Mouse (Mus musculus) lung, embryonic 15.5 days (tissue): ENCODE measurements at regions not wholly inside any gene's neighbourhood (a gene's known extent, or its start where the extent isn't known, plus 50 kb on each side); places are given as distances from the start of the nearest gene placed in this dataset.
A peak's percentile ranks its signal among the peaks of the same experiment; 100 is the strongest.
"Not testable (repeated sequence)": the region's sequence is repeated elsewhere in the genome, so short reads cannot be mapped to it uniquely, and the experiment has no call there.

Experiments
- ATAC-seq: fragments of 200-750 bp; cut with Nextera tagmentation; 2 replicates; pipeline ENCODE4 v1.8.0; 2017; ENCODE audit warnings: moderate number of reproducible peaks, borderline replicate concordance; ENCODE audit not compliant: low FRiP score, low TSS enrichment; ENCODE audit errors: extremely low read depth
- H3K27ac ChIP-seq: fragments of 300-500 bp; sonication (generic); 2 replicates; pipeline ENCODE4 v1.5.1; 2015; ENCODE audit warnings: moderate library complexity, mild to moderate bottlenecking, inconsistent platforms
- H3K27me3 ChIP-seq: fragments of 300-500 bp; sonication (generic); 2 replicates; pipeline ENCODE4 v1.6.1; 2015; ENCODE audit warnings: inconsistent platforms
- H3K36me3 ChIP-seq: fragments of 300-500 bp; sonication (generic); 2 replicates; pipeline ENCODE4 v1.6.1; 2015; ENCODE audit warnings: inconsistent platforms
- H3K4me1 ChIP-seq: fragments of 300-500 bp; sonication (generic); 2 replicates; pipeline ENCODE4 v1.6.1; 2015; ENCODE audit warnings: inconsistent platforms
- H3K4me2 ChIP-seq: fragments of 300-500 bp; sonication (generic); 2 replicates; pipeline ENCODE4 v1.6.1; 2015; ENCODE audit warnings: inconsistent platforms, mild to moderate bottlenecking, moderate library complexity
- H3K4me3 ChIP-seq: fragments of 300-500 bp; sonication (generic); 2 replicates; pipeline ENCODE4 v1.5.1; 2015; ENCODE audit warnings: mild to moderate bottlenecking, inconsistent platforms
- H3K9ac ChIP-seq: fragments of 300-500 bp; sonication (generic); 2 replicates; pipeline ENCODE4 v1.6.1; 2015; ENCODE audit warnings: inconsistent platforms
- H3K9me3 ChIP-seq: fragments of 300-500 bp; sonication (generic); 2 replicates; pipeline ENCODE4 v1.6.1; 2016; ENCODE audit warnings: inconsistent platforms
- WGBS: fragments of 180-500 bp; shearing (Covaris S2); methylation state at CpG from one replicate; pipeline ENCODE4 v1.1.7; 2015; 5-methylcytosine and 5-hydroxymethylcytosine counted together

DNA sequence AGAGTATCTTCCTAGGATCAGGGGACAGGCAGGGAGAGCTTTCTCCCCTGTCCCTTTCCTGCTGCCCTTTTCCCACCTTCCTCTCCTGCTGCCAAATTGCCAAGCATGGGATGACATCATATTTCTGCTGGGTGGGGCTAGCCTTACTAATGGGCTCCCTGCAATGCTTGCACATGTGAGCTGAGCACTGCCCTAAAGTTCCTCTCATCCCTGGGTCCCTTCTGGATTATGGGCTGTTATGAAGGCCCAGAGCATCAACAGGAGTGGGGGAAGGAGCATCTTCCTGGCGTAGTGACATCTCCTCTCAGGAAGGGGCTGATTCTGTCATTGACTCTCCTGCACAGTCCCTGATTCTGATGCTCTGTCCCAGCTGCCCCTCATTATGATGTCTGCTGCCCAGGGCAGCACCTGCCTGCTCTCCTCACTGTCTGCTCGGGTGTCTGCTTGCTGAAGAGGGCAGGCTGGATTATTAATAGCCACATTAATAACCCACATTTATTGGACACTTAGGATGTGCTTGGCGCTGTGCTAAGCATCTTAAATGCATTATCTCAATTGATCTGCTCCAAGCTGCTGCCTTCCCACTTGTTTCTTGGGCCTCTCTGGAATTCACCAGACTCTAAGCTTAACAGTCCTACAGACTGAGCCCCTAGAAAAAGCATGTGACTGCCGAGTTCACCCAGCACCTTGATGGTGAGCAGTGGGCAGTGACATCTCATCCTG is 219.1 kb downstream of the Tpra1 start:
- Histone ChIP-seq H3K36me3 (no peaks in the 10 kb centered on the region), H3K4me1 (no peaks in the 10 kb centered on the region), H3K4me2 (no peak overlapping the region), H3K9me3 (no peaks in the 10 kb centered on the region), H3K9ac (no peak overlapping the region), H3K4me3 (no peak overlapping the region), H3K27ac (no peak overlapping the region), H3K27me3 (no peaks in the 10 kb centered on the region; the same call in 1 of the 2 replicates)
- WGBS, result 60% methylated on average over 4 of the region's 4 CpGs
- no peak for ATAC-seq

- Histone ChIP-seq H3K4me2 (no peak overlapping the region), H3K9me3 (no peaks in the 10 kb centered on the region), H3K36me3 (no peaks in the 10 kb centered on the region), H3K4me3 (no peak overlapping the region), H3K27ac (no peak overlapping the region), H3K9ac (no peak overlapping the region), H3K4me1 (no peaks in the 10 kb centered on the region), H3K27me3 (no peaks in the 10 kb centered on the region; the same call in 1 of the 2 replicates)
- no peak for ATAC-seq
- WGBS, result 78% methylated on average over 3 of the region's 3 CpGs
Observed at GRCm38 (mm10) chr6:89121746-89122070, 219.7 kb downstream of the Tpra1 start.

DNA sequence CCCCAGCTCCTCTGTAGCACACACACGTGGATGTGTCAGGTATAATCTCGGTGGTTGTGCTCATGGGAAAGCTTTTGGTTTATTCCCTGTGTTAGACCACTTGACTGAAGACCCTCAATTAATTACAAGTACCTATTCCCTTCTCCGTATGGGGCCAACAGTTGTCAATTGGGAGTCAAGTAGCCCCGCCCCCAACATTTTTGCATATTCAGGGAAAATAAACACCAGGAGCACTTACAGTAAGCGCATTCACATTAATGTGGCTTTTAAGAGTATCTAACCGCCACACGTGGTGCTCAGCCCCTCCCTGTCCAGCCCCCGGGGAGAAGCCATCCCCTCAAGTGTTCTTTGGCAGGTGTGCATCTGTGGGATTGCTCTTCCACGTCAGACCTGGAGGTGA is 223.9 kb downstream of the Tpra1 start:
- no peak overlapping the region for H3K27ac ChIP-seq
- WGBS, result 43% methylated on average over 9 of the region's 9 CpGs
- no peak for ATAC-seq

DNA sequence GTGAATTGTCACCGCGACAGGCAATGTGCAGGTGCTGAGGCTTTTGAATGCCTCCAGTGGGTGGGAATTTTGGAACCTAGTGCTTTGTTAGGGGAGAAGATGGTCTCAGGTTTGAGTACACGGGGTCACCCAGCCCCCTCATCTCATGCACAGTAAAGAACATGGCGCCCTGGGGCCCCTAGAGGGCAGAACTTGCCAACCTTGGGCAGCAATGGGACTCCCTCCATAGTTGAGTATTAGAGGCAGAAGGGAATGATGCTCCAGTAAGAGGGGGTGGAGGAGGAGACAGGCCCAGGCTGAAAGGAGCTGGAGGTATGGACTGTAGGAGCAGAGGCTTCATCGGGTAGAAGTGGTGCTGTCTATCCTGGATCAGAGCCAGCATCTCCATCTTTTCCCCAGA is 226.1 kb downstream of the Tpra1 start:
- not testable (repeated sequence) for H3K27me3 ChIP-seq, H3K27ac ChIP-seq, H3K36me3 ChIP-seq, ATAC-seq, H3K4me3 ChIP-seq, H3K4me1 ChIP-seq, H3K4me2 ChIP-seq, H3K9me3 ChIP-seq, H3K9ac ChIP-seq
- whole genome bisulfite sequencing, result 48% methylated on average over 5 of the region's 5 CpGs

More for the DNA sequence above, 223.9 kb downstream of the Tpra1 start:
- Histone ChIP-seq H3K9me3 (no peaks in the 10 kb centered on the region), H3K27me3 (no peaks in the 10 kb centered on the region; the same call in 1 of the 2 replicates), H3K9ac (no peak overlapping the region), H3K4me2 (no peak overlapping the region), H3K4me1 (no peaks in the 10 kb centered on the region), H3K36me3 (no peaks in the 10 kb centered on the region), H3K4me3 (no peak overlapping the region)

- no peak for ATAC-seq
- Histone ChIP-seq H3K4me3 (no peak overlapping the region), H3K36me3 (no peaks in the 10 kb centered on the region), H3K27ac (no peak overlapping the region), H3K4me1 (no peaks in the 10 kb centered on the region), H3K9ac (no peak overlapping the region), H3K9me3 (no peaks in the 10 kb centered on the region), H3K27me3 (no peaks in the 10 kb centered on the region), H3K4me2 (no peak overlapping the region)
- WGBS, result 69% methylated on average over 3 of the region's 3 CpGs
Observed at GRCm38 (mm10) chr6:89140469-89140868, 222.0 kb downstream of the Plxna1 start.

DNA sequence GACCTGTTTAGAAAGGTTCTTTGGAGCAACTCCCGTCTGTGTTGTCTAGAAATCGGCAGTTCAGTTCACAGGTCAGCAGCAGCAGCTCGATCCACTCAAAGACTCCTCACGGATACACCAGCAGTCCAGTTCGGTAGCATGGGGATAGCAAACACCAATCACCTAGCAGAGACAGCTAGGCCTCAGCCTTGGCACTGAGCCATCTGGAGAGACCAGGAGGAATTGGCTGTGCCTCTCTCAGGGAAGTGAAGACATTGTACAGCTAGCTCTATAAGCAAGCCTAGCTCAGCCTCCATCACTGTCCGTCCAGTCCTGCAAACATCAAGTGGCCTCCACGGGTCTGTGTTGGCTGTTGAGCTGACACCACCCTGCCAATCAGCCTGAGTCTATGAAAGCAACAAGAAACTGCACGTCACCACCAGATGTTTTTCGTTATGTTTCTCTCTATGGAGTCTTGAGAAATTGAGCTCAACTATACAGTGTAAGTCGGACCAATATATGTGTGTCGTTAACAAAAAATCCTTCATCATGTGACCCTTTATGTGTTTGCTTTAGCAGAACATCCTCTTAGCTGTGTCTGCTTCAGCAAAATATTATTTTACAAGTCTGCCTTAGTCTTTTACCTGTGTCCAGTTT is 209.3 kb downstream of the Plxna1 start:
- no peaks in the 10 kb centered on the region for H3K36me3 ChIP-seq
- H3K4me3 ChIP-seq, result no peak overlapping the region
- no peak overlapping the region for H3K4me2 ChIP-seq
- H3K9ac ChIP-seq, result no peak overlapping the region
- peak; percentile 31; the same call in 1 of the 2 replicates for ATAC-seq
- no peaks in the 10 kb centered on the region for H3K4me1 ChIP-seq
- 45% methylated on average over 11 of the region's 11 CpGs for WGBS
- no peaks in the 10 kb centered on the region for H3K9me3 ChIP-seq
- H3K27me3 ChIP-seq, result no peaks in the 10 kb centered on the region
- H3K27ac ChIP-seq, result no peak overlapping the region

GRCm38 (mm10) chr6:89157501-89157900 is 204.9 kb downstream of the Plxna1 start:
- H3K9ac ChIP-seq, result no peak overlapping the region
- no peaks in the 10 kb centered on the region for H3K4me1 ChIP-seq
- no peak overlapping the region for H3K4me3 ChIP-seq
- H3K4me2 ChIP-seq, result no peak overlapping the region
- 74% methylated on average over 1 of the region's 1 CpGs for WGBS
- H3K27me3 ChIP-seq, result no peaks in the 10 kb centered on the region
- H3K36me3 ChIP-seq, result no peaks in the 10 kb centered on the region
- H3K27ac ChIP-seq, result no peak overlapping the region
- no peaks in the 10 kb centered on the region for H3K9me3 ChIP-seq
- no peak for ATAC-seq

- Histone ChIP-seq H3K36me3 (no peaks in the 10 kb centered on the region), H3K9me3 (no peaks in the 10 kb centered on the region), H3K27ac (no peak overlapping the region), H3K4me1 (no peaks in the 10 kb centered on the region), H3K4me3 (no peak overlapping the region), H3K4me2 (no peak overlapping the region), H3K27me3 (no peaks in the 10 kb centered on the region), H3K9ac (no peak overlapping the region)
- no peak for ATAC-seq
- 56% methylated on average over 7 of the region's 7 CpGs for WGBS
Observed at GRCm38 (mm10) chr6:89160051-89160450, 202.4 kb downstream of the Plxna1 start.

DNA sequence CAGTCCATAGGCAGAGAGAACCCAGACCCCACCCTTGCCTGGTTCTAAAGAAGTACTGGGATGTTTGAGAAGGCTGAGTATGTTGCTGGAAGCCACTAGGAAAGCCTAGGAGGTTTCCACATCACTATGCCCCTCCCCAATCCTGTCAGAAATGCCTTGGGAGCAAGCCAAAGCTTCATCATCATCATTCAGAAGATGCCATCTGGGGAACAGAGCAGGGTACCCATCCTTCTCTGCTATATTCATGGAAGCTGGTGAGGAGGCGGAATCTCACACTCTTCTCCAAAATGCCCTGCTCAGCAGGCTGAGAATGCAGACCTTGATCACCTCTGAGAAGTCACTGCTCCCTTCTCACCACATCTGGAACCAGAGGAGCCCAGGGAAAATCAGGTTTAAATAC is 200.7 kb downstream of the Plxna1 start:
- no peaks in the 10 kb centered on the region for H3K27me3 ChIP-seq
- H3K9me3 ChIP-seq, result no peaks in the 10 kb centered on the region
- no peak overlapping the region for H3K4me2 ChIP-seq
- H3K4me3 ChIP-seq, result no peak overlapping the region
- H3K36me3 ChIP-seq, result no peaks in the 10 kb centered on the region
- H3K4me1 ChIP-seq, result no peaks in the 10 kb centered on the region
- no peak for ATAC-seq
- H3K9ac ChIP-seq, result no peak overlapping the region
- H3K27ac ChIP-seq, result no peak overlapping the region
- 72% methylated on average over 1 of the region's 1 CpGs for WGBS

DNA sequence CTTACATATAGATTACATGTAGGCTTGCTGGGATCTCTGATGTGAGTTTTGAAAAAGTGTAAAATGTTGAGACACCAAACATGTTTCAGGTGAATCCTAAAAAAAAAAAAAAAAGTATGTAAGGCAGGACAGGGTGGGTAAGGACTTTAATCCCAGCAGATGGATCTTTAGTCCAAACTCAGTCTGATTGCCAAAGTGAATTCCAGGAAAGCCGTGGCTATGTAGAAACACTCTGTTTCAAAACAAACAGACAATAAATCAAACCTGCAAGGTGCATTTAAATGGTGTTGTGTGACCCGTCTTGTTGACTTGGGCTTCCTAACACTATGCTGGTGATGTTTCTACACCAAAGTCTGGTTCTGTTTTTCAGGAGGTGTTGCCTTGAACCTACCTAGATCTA is 192.9 kb downstream of the Plxna1 start:
- no peak overlapping the region for H3K9ac ChIP-seq
- H3K4me3 ChIP-seq, result no peak overlapping the region
- H3K4me2 ChIP-seq, result no peak overlapping the region
- 51% methylated on average over 2 of the region's 2 CpGs for WGBS
- H3K4me1 ChIP-seq, result no peaks in the 10 kb centered on the region
- H3K27me3 ChIP-seq, result no peaks in the 10 kb centered on the region
- H3K9me3 ChIP-seq, result no peaks in the 10 kb centered on the region
- ATAC-seq, result no peak
- H3K36me3 ChIP-seq, result no peaks in the 10 kb centered on the region
- H3K27ac ChIP-seq, result no peak overlapping the region

- not testable (repeated sequence) for H3K4me3 ChIP-seq, H3K9me3 ChIP-seq, ATAC-seq, H3K4me2 ChIP-seq, H3K27me3 ChIP-seq, H3K36me3 ChIP-seq, H3K27ac ChIP-seq, H3K4me1 ChIP-seq, H3K9ac ChIP-seq
- WGBS, result 93% methylated on average over 2 of the region's 7 CpGs
Observed at GRCm38 (mm10) chr6:89184920-89185319, 177.5 kb downstream of the Plxna1 start.

DNA sequence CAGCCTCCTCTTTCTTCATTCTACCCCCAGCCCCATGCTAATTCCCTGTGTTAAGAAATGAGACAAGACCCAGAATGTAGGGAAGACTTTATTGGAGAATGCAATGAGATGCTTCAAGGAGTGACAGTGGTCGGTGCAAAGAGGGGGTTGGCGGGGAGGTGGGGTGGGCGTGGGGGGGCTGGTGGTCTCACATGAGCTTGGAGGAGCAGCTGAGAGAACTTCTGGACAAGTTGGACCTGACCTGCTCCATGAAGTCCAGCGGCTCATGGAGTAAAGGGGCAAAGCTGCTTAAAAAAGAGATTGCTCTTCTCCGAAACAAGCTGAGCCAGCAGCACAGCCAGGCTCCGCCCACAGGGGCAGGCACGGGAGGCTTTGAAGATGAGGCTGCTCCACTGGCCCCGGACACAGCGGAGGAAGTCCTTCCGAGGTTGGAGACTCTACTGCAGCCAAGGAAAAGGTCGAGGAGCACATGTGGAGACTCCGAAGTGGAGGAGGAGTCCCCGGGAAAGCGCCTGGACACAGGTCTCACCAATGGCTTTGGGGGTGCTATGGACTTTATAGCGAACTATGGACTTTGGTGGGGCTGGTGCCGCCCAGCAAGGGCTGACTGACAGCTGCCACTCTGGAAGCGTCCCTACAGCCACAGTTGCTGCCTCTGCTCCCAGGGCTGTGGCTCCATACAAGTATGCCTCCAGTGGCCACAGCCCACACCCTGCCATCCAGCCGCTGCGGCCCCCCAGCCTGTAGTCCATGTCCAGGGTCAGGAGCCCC is 161.7 kb downstream of the Plxna1 start:
- not testable (repeated sequence) for H3K4me1 ChIP-seq, H3K36me3 ChIP-seq, H3K27ac ChIP-seq, H3K9me3 ChIP-seq, H3K9ac ChIP-seq, H3K27me3 ChIP-seq, H3K4me3 ChIP-seq
- peak overlapping the region; percentile 41 for H3K4me2 ChIP-seq
- peak; percentile 42 for ATAC-seq
- 10% methylated on average over 19 of the region's 19 CpGs for WGBS
